Mouse (Mus musculus) bone marrow, adult 2 months (tissue): Measurements from ENCODE around the gene Agbl5.

Experiments used
- CTCF ChIP-seq: fragments of 200-500 bp; IDR thresholded peaks from 2 replicates; pipeline ENCODE4 v1.5.1; 2011; ENCODE audit warnings: low read length, control low read depth; ENCODE audit not compliant: control insufficient read depth, insufficient read depth
- POLR2A ChIP-seq: fragments of 200-500 bp; IDR thresholded peaks from 2 replicates; pipeline ENCODE4 v1.6.1; 2011; ENCODE audit warnings: low read depth, mild to moderate bottlenecking, control low read depth, low read length, borderline replicate concordance; ENCODE audit not compliant: control insufficient read depth

DNA sequence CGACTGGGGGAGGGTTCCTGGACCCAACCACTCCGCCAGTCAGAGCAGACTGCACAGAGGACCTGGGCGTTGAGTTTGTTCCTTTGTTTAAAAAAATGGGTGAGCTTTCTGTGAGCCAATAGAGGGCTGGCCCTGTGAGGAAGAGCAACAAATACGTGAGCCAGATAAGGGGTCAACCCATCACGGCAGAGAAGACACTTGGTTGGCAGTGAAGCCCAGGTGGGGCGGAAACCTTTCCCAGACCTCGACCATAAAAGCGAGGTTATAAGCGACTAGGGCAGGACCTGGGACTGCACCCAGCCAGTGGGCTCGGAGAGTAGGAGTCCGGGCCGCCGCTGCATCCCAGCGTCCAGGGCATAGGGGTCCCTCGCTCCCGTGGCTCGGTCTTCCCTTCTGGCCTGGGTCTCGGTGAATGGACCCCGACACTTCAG lies 1.1 kb upstream of the Agbl5 start:
- peak; percentile 55; the same call in 1 of the 2 replicates for TF ChIP-seq POLR2A
- no peak for TF ChIP-seq CTCF
